Mouse (Mus musculus) kidney, adult 2 months (tissue): ENCODE measurements at regions not wholly inside any gene's neighbourhood (a gene's known extent, or its start where the extent isn't known, plus 50 kb on each side); places are given as distances from the start of the nearest gene placed in this dataset.

Source experiments
- CTCF ChIP-seq: fragments of 200-500 bp; conservative IDR thresholded peaks from 2 replicates; pipeline ENCODE4 v1.5.1; 2011; ENCODE audit warnings: low read depth, mild to moderate bottlenecking, control low read depth, low read length, moderate library complexity, mixed read lengths; ENCODE audit not compliant: insufficient read depth, insufficient read length
- POLR2A ChIP-seq: fragments of 200-500 bp; IDR thresholded peaks from one replicate; pipeline ENCODE4 v1.6.1; 2011; ENCODE audit warnings: low read depth, low read length, control low read depth

GRCm38 (mm10) chr4:48871105-48871504 lies 188.0 kb upstream of the Plppr1 start:
- TF ChIP-seq CTCF (no peak), POLR2A (no peak)
